Mouse (Mus musculus): ENCODE results near the gene Slc43a2.

Slc43a2 gene

DNA sequence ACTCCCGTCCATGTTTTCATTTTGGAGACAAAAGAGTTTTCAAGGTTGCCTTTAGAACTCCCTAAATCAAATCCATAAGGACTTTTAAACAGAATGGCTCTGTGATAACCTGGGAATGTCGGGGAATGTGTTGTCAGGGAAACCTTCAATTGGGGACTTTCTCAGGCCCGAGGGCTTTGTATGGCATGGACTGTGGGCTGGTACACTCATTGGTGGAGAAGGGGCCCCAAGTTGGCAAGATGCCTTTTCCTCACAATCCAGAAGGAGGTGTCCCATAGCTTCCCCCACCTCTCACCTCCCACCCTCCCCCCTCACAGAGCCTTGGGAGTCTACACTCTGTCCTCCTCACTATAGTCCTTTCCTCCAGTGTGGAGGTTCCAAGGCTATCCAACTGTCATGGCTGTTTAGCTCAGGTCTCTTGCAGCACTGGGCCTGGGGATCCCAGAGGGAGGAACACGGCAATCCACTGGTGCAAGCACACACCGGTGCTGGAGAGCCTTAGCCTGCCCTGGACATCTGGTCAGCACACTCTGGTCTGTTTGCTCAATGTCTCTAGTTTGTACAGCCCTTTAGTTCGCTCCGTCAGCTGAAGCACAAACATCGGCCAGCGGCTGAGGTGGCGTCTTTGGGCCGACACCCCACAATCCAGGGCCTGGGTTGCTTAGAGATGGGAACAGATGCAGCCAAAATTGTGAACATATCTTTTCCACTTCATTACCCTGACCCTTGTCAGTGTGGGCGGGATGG, 18.9 kb downstream of the Slc43a2 start:
- no peak for DNase-seq (ENCODE audit: low read depth, low spot score)

DNA sequence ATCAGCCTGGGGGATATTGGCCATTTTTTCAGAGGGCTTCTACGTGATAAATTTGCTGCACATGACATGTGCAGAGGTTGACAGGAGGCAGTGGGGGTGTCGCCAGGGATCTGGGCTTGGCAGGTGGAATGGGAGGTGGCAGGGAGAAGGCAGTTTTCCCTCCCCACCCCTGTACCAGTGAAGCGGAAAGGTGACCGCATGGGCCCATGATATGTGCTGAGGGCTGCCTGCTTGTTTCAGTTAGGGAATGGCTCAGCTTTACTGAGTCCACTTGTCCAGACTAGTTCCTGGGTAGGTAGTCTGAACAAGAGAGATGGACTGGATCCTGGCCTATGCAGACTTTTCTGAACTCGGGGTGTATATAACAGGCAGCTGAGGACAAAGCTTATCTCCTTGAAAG, 19.8 kb downstream of the Slc43a2 start:
- no peak for DNase-seq (ENCODE audit: low read depth, low spot score)

- DNase-seq (ENCODE audit: low read depth, low spot score): no peak
Observed at GRCm38 (mm10) chr11:75551961-75552441, 20.5 kb downstream of the Slc43a2 start.

- DNase-seq (ENCODE audit: low read depth, low spot score): no peak
Observed at GRCm38 (mm10) chr11:75552906-75553482, 21.5 kb downstream of the Slc43a2 start.

GRCm38 (mm10) chr11:75556006-75556405, 24.5 kb downstream of the Slc43a2 start:
- DNase-seq (ENCODE audit: low read depth, low spot score): peak; percentile 59

DNA sequence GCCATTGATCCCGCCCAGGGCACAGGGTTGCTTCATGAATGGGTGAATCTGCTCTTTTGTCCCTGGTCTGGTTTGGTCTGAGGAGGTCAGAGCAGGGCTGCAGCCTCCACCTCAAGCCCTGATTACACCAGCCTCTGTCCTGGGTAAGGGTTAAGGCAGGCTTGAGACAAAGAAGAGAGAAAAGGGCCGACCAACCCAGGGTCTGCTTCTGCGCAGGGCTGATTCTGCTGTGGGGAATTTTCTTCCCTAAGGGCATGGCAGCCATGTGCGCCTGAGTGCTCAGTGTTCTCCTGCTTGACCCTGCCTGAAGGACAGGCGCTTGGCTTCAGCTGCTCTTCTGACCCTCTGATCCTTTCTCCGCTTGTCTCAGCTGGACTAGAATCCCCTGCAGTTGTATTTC, 25.6 kb downstream of the Slc43a2 start:
- DNase-seq (ENCODE audit: low read depth, low spot score): peak; percentile 41

DNA sequence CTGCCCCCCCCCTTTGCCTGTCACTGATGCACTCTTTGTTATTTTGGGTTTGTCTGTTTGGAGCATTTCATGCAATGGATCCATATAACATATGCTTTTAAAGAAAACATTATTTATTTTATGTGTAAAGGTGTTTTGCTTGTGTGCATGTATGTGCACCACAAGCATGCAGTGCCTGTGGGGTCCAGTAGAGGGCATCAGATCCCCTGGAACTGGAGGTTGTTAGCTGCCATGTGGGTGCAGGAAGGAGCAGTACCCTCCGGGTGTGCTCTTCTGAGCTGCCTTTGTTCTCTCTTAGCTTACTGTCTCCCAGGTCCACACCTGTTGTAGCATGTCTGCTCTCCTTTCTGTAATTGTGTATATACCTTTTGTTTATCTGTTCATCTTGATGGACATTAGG, 26.6 kb downstream of the Slc43a2 start:
- peak; percentile 87 for DNase-seq (ENCODE audit: low read depth, low spot score)

- no peak for DNase-seq (ENCODE audit: low read depth, low spot score)
Observed at GRCm38 (mm10) chr11:75559870-75560504, 28.5 kb downstream of the Slc43a2 start.

DNA sequence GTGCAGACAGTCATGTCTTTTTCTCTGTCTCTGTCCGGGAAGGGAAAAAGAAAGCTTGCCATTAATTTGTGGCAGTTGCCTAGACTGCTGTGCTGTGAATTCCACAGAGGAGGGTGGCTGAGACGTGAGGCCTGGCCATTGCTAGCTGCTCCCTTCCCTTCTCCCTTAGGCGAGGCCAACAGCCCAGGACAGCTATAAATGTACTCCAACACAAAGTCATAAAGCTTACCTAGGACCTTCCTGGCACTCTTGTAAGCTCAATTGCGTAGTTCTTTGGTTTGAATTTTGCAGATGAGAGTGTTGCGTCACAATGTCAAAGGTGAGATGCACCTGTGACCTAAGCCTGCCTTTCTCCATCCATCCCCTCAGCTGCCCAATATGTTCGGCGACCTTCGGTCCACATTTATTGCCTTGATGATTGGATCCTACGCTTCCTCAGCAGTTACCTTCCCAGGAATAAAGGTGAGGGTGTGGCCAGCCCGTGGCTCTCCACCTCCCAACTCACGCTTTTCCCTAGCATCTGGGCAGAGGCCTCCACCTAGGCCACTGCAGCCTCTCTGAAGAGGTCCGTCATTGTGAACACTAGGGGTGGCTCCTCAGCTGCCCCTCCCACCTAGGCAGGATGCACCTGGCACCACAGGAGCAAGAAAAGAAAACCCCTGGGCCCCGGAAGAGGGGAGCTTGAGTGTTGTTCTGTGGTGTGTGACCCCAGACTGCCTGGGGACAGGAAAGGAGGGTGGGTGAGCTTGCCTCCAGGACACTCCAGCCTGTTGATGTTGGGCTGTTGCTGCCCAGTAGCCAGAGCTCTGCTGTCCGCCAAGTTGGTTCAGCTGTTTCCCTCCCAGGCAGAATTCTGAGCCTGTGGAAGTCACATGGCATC, 29.3 kb downstream of the Slc43a2 start:
- no peak for DNase-seq (ENCODE audit: low read depth, low spot score)

DNA sequence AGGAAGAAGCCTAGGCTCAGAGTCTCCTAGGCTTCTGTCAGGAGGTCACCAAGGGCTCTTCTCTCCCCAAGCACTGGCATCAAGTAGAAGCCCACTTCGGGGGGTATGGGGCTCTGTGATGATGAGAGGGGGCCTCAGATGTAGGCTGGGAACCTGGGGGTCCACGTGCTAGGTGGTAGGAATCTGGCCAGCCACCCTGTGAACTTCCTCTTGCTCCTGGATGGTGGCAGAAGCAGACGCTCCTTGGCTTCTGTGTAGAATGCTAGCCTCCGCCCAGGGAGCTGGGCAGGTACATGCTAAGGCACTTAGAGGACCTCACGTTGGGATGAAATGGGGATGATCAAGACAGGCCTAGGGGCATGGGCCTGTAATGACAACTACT, 29.9 kb downstream of the Slc43a2 start:
- no peak for DNase-seq (ENCODE audit: low read depth, low spot score)

DNA sequence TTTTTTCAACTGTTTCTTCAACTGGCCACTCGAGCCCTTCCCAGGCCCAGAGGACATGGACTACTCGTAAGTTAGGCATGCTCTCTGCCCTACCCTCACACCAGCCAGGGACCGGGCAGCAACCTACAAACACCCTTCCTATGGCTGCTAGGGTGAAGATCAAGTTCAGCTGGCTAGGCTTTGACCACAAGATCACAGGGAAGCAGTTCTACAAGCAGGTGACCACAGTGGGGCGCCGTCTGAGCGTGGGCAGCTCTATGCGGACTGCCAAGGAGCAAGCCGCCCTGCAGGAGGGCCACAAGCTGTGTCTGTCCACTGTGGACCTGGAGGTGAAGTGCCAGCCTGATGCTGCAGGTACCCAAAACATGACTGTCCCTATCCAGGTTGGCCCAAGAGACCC, 31.3 kb downstream of the Slc43a2 start:
- DNase-seq (ENCODE audit: low read depth, low spot score): no peak

DNA sequence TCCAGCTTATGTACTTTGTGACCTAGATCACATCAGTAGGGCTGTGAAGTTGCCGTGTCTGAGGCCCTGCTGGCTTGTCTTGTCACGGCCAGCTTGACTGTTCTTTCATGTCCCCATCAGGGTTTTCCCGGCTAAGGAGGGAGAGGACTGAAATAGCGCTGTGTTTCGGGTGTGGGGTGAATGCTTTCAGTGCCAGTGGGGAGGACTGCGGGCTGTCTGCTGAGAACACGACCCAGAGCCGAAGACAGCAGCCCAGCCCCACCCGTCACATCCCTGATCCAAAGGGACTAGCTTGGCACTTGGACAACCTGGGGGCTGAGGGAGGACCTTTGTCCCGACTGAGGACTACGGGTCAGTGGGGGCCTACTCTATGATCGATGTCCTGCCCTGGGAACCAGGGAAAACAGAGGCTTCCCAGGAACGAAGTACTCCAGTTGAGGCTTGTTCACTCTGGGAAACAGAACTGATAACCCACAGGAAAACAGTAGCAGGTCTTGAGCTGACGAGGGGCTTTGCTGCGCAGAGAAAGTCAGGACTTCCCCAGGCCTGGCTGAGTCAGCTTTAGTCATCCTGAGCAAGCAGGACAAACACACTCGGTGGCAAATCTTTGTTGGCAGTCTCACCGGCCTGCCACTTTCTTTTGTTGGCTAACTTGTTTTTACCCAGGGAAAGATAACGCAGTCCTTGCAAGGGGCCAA, 32.5 kb downstream of the Slc43a2 start:
- DNase-seq (ENCODE audit: low read depth, low spot score): no peak

DNA sequence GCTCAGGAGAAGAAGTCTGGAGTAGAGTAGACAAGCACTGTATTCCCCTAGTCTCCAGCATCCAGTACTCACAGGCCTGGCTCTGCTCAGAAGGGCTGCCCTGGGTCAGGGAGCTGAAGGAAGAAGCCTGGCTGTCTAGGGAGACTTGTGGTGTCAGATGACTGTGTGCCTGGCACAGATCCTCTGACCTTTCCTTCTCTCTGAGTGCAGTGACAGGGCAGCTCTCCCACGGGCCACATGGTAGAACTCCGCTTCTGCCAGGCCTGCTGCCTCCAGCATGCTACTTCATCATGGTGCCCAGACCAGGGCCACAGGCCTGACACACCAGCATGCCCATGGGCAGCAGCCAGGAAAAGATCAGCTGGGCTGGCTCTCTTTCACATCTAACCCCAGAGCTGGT, 34.4 kb downstream of the Slc43a2 start:
- DNase-seq (ENCODE audit: low read depth, low spot score): no peak

- no peak for DNase-seq (ENCODE audit: low read depth, low spot score)
Observed at GRCm38 (mm10) chr11:75566276-75567196, 35.0 kb downstream of the Slc43a2 start.

GRCm38 (mm10) chr11:75567346-75568114, 36.0 kb downstream of the Slc43a2 start:
- no peak for DNase-seq (ENCODE audit: low read depth, low spot score)

DNA sequence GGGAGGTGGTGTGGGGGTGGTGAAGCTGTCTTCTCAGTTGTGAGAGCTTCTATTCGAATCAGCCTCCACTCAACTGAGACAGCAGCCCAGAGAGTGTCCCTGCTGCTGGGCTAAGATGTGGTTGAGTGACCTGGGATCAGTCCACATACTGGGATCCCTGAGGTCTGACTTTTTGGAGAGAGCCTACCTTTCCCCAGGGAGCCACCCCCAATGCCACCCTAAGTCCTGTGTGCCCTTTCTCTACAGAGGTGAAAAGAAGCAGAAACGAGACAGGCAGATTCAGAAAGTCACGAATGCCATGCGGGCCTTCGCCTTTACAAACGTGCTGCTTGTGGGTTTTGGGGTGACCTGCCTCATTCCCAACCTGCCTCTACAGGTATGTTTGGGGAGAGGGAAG, 36.6 kb downstream of the Slc43a2 start:
- no peak for DNase-seq (ENCODE audit: low read depth, low spot score)

- DNase-seq (ENCODE audit: low read depth, low spot score): no peak
Observed at GRCm38 (mm10) chr11:75568962-75569361, 37.5 kb downstream of the Slc43a2 start.

DNA sequence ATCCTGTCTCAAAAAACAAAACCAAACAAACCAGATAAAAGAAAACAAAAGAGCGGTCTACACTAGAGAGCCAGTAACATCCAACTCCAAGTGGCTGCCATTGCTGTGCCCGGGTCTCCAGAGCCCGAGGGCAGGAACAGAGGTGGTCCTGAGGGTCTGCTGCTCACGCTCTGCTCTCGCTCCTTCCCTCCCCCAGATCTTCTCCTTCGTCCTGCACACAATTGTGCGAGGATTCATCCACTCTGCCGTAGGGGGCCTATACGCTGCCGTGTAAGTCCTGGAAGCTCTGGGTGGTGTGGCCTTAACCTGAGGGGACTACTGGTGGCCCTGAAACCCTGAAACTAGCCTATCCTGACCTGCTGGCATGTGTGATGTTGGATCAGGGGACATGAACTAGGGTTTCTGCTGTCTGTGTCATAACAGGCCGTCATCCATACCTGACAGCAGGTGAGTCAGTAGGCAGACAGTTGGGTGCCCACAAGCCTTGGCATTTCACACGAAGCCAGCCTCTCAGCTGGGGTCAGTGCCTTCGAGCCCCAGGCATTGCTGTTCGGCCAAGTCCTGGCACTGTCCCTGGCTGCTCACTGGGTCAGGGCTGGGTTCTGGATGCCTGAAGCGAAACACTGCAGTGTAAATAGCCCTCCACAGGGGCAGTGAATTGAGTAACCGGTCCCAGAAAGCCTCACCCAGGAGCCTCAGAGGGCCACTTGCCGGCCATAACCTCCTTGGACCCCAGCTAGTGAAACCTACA, 39.1 kb downstream of the Slc43a2 start:
- DNase-seq (ENCODE audit: low read depth, low spot score): no peak

Measured in R1 (cell line).